Mouse (Mus musculus) layer of hippocampus, postnatal 14 days (tissue): ENCODE measurements around the gene A730046J19Rik. TPM values are rescaled to one million over a fixed set of nuclear protein-coding genes. Genes with fewer than 3 reads are reported as not detected.
A peak's percentile ranks its signal among the peaks of the same experiment; 100 is the strongest.

ENCODE experiments used
- DNase-seq, 2 experiments: peaks; one replicate each; pipeline ENCODE4 v3.0.0; 2021 to 2022; ENCODE audit warnings: low spot score in 2 of 2, mixed read lengths in 1 of 2
- long read RNA-seq, 2 experiments: library from polyadenylated mRNA; stranded (forward); transcript quantifications; one replicate each; pipeline ENCODE4 v2.0.0; 2021
- total RNA-seq, 2 experiments: library from RNA; stranded (reverse); gene quantifications; 2 replicates each; pipeline ENCODE4 v1.2.3; 2021

The A730046J19Rik gene
- under 1 TPM; 0.12 to 0.16 TPM for total RNA-seq
- long read RNA-seq, experiment 1 = 0 reads
- long read RNA-seq, experiment 2 = 0 reads

GRCm38 (mm10) chrX:144153523-144153922 is at the start of gene A730046J19Rik:
Gene A730046J19Rik, plus strand, starts transcription at chrX:144153695.
- no peak for DNase-seq

GRCm38 (mm10) chrX:144104619-144105416 is 48.7 kb upstream of the A730046J19Rik start:
- peak in 1 of 2 experiments; percentile 16 for DNase-seq

GRCm38 (mm10) chrX:144136281-144136680 is 17.2 kb upstream of the A730046J19Rik start:
- no peak for DNase-seq

- no peak for DNase-seq
Measured at GRCm38 (mm10) chrX:144149987-144150386, 3.5 kb upstream of the A730046J19Rik start.

GRCm38 (mm10) chrX:144154111-144154510 is 616 bp downstream of the A730046J19Rik start:
- no peak for DNase-seq

GRCm38 (mm10) chrX:144162936-144163335 is 9.4 kb downstream of the A730046J19Rik start:
- no peak for DNase-seq

Other genes with a start within 250 kb of the A730046J19Rik start
- 10 to 100 TPM; 65.9 to 73.4 TPM for gene Dcx, start 220.4 kb upstream of the A730046J19Rik start, total RNA-seq
- 10 to 100 TPM in 1 of 2 experiments, 1 to 10 TPM in 1; 9.9 to 17.0 TPM for gene Alg13, start 164.1 kb downstream of the A730046J19Rik start, total RNA-seq